Mouse (Mus musculus): ENCODE data around the gene 1110002E22Rik.

Gene 1110002E22Rik

DNA sequence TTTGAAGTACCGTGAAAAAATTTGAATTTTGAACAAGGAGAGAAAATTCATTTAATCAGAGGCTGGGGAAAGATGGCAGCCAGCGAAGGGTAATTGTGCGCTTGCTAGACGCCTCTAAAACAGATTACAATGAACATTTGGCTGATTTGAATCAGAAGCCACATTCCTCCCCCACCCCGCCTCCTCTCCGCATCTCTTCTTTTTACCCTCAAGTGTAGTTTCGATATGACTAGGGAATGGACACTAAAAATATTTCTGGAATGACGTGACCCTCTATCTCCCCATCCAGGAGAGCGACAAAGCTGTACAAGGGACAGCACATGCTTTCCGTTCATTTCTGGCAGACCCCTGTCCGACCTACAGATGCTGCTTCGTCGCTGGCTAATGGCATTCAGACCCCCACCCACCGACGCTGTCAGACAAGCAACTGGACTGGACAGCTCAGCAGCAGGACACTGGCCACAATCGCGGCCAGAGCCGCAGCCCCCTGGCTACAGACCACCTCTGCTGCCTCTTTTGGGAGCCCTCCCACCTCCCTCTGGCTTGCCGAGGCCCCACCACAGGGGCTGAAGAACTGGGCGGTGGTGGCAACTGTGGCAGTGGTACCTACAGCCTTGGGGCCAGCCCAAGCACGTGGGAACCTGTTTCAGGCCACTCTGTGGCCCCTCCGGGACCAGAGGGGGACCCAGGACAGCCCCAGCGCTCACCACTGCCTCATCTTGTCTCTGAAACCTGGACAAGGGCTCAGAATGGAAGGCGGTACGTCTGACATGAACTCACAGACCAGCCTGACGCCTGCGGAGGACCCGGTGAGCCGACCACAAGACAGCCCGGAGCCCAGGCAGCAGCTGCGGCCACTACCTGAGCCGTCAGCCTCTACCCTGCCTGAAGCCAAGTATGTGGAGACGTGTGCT is at the start of gene 1110002E22Rik:
TSS of gene 1110002E22Rik (plus strand) at position 321 of the 914 bp plus-strand sequence.
- DNase-seq = no peak

DNA sequence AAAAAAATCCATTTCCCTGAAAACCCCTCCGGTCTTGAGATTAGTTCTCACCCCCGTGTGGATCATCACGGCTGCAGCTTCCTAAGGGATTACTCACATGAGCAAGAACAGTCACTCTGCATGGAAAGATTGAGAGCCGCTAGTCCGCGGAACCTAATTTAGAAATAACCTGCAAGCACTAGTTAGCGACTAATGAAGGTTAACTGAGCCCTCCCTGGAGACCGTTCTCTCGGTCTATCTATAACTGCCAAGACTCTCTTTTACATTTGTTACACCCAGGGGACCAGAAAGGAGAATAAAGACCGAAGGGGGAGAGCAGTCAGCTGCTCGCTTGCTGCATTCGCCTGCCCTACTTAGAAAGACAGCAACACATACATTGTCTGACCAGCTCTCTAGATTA is 48.0 kb upstream of the 1110002E22Rik start:
- peak in 1 of 2 experiments; percentile 22 for DNase-seq

- DNase-seq = no peak
These were observed 42.8 kb upstream of the 1110002E22Rik start for GRCm38 (mm10) chr3:138022003-138022402.

DNA sequence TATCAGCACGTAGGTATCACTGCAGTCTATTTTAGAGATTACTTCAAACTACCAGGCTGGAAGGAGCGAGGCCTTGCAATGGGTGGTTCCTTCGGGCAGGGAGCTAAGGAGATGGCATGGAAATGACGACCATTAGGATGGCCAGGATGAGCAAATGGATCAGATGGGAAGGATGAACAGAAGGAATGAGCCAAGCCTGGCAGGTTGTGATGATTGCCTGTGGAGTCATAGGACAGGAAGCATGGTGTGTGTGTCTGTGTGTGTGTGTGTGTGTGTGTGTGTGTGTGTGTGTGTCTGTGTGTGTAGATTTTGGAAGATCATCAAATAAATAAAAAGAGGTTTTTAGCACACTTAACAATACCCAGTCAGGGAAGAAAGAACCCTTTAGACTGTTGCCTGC is 42.2 kb upstream of the 1110002E22Rik start:
- DNase-seq = no peak

DNA sequence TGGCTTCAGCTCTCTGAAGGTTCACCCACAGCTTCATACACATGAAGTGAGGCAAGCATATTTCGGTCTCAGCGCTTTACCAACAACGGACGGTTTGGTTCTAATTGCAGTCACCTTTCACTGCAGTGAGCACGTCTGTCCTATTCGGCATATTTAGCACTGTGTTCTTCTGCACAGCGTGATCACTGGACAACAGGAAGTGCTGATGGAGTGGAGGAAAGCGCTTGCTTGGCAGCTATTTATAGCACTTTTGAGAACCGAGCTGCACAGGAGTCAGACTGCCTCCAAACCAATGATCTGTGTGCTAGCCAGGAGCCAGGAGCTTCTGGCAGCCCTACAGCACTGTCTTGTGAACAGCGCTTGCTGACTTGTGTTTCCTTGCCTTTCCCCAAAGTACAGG is 38.6 kb upstream of the 1110002E22Rik start:
- no peak for DNase-seq

- no peak for DNase-seq
These were observed 37.1 kb upstream of the 1110002E22Rik start for GRCm38 (mm10) chr3:138027575-138028362.

DNA sequence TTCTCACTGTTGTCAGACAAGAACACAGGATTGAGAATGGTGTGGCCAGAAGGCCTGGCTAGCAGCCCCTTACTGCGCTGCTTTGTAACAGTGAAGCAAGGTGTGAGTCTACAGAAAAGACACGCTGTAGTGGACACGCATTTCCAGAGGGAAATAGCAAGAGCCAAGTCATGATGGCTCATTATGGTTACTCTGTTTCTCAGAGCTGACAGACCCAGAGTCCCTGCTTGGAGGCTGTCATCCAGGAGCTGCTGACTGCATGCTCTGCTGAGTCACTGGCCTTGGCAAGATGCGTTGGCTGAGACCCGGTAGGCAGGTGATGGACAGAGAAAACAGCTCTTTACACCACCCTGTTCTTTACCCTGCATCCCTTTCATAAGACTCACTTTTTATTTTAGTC is 35.5 kb upstream of the 1110002E22Rik start:
- no peak for DNase-seq

- no peak for DNase-seq
These were observed 34.3 kb upstream of the 1110002E22Rik start for GRCm38 (mm10) chr3:138030563-138030962.

GRCm38 (mm10) chr3:138033986-138034385 is 30.9 kb upstream of the 1110002E22Rik start:
- no peak for DNase-seq

GRCm38 (mm10) chr3:138040938-138041337 is 23.9 kb upstream of the 1110002E22Rik start:
- no peak for DNase-seq

DNA sequence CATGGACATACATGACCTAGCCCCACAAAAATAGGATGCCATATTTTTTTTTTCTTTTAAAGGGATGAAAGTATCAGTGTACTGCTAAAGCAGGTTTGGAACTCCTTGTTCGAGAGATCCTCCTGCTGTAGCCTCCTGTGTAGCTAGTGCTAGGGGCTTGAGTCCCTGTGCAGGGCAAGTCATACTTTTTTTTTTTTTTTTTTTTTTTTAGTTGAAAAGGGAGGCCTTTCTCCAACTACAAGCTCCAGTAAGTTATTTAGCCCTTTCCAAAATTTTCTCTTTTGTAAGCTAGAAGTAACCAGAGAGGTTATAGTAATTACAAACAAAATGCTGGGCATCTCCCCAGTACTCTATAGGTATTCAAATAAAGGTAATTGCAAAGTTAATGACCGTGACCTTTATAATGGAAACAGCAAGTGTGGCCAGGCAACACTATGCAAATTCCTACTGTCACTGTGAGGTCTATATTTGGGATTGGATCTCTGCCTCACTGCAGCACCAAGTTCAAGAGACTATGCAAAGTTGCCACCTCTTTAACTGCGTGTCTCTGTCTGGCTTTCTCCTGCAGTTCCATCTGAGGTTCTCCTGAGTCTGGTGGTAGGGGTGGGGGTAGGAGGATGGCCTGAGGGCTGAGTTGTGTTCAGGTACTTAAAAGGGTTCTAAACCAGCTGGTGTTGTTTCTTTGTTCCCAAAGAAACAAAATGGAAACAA is 23.1 kb upstream of the 1110002E22Rik start:
- DNase-seq = peak; percentile 47 to 53

DNA sequence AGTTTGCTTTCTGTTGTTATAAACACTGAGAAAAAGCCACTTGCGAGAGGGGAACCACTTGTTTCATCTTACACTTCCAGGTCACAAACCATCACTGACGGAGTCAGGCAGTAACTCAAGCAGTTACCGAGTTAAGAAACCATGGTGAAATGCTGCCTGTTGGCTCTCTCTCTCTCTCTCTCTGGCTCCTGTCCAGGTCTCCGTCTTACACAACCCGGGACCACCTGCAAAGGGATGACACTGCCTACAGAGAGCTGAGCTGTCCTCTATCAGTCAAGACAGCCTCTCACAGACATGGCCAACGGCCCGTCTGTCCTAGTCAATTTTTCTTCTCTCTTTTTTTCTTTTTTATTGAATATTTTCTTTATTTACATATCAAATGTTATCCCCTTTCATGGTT is 21.5 kb upstream of the 1110002E22Rik start:
- no peak for DNase-seq

- DNase-seq = no peak
These were observed 15.3 kb upstream of the 1110002E22Rik start for GRCm38 (mm10) chr3:138049555-138049954.

DNA sequence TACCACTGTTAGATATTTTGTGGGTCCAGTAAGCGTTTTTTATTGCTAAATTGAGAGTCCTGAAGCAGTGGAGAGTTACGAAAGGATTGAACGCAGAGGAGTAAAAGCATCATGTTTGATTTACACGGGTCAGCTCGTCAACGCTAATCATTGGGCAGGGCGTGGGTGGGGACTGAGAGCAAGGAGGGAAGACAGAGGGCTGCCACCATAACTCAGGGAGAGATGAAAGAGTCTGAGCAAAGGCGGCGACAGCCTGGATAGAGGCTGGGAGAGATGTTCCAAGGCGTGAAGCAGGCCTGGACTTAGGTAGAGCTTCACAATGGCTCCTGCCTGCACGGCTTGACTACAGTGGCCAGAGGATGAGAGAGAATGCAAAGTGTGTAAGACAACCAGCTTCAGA is 14.1 kb upstream of the 1110002E22Rik start:
- no peak for DNase-seq

GRCm38 (mm10) chr3:138051431-138051830 is 13.4 kb upstream of the 1110002E22Rik start:
- no peak for DNase-seq

GRCm38 (mm10) chr3:138053969-138054368 is 10.9 kb upstream of the 1110002E22Rik start:
- no peak for DNase-seq

DNA sequence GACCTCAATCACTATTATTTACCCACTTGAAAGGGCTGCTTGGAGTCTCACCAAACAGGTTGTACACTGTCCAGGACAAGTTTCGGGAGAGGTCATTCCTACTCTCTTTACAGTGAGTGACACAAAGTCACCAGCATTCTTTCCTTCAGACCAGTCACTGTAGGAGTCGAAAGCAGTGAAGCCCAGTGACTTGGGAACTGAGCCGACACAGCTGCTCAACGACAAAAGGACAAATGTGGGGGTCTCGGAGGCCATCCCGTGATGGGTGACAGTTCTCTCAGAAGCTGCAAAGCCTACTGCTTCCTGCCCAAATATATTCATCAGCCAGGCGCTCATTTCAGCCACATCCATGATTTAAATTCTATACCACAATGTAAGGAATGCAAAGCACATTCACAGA is 7.9 kb upstream of the 1110002E22Rik start:
- DNase-seq = no peak

DNA sequence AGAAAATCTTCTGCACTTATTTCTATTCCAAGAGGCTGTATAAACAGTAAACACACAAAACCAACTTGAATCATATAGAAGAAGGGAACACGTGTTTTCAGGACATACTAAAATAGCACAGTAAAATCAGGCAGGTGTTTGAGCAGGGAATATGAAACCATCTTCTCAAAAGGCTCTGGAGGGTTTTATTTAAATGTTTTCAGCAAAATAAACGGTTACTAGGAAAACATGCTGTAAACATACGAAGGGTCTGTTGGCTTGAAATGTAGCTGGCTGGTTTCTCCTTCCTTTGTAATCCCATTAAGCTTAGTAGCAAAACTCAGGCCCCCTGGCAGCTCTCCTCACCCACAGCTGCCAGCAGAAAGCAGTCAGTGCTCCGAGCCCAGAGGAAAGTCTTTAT is 6.6 kb upstream of the 1110002E22Rik start:
- DNase-seq = no peak

DNA sequence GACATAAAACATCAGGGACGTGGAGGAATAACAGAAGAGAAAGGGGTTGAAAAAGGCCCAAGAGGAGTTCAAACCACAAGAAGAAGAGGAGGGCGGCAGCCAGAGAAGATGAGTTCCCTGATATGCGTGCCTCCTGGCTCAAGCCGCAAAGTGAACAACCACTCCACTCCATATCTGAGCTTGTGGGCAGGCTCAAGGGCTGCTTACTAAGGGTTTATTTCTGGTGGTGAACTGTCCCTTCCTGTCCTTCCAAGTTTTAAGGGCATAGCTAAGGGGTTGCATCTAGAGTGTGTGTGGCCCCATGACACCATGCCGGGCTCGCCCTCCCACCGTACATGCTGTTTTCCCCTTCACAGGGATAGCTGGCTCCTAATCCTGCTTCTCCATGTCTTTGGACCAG is 4.4 kb upstream of the 1110002E22Rik start:
- no peak for DNase-seq

DNA sequence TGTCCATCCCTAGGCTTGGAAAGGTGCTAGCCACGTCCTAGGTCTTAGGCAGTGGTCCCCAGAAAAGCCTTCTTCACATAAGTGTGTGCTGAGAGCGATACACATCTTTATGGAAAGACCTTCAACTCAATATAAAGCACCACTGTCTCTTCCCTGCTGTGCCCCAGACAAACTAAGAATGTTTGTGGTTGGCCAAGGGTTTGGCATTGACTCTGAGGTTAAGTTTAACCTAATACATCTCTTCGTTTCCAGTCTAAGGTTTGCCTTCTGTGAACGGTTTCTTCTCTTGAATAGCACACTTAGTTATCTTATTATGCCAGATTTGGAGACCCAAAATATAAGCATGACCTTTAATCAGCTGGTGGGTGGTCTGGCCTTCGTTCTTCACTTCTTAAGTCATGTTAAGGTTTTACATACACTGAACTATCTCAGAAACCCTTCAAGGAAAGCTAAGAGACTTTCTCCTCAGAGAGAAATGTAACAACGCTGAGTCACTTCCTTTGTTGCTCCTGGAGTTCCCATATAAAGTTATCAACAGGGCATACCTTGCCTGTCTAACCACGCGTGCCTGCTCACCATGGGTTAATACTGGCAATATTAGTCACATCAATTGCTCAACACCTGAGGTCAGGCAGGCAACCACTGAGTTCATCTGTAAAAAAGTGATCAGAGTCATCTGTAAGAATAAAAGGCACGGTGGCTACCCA is 3.5 kb upstream of the 1110002E22Rik start:
- no peak for DNase-seq

GRCm38 (mm10) chr3:138062673-138063072 is 2.2 kb upstream of the 1110002E22Rik start:
- no peak for DNase-seq

- DNase-seq = no peak
These were observed 1.0 kb upstream of the 1110002E22Rik start for GRCm38 (mm10) chr3:138063731-138064329.

All from B cell, adult 2 months (primary cell).